Mouse (Mus musculus) spleen, postnatal 36 days (tissue): ENCODE results near the gene Hoxa1.
A peak's percentile ranks its signal among the peaks of the same experiment; 100 is the strongest.

ENCODE experiments used
- DNase-seq, 2 experiments: peaks; one replicate each; pipeline ENCODE4 v3.0.0; 2022; ENCODE audit warnings: low spot score in 2 of 2, mixed read lengths in 1 of 2

Gene Hoxa1

GRCm38 (mm10) chr6:52189909-52190308 lies 31.8 kb upstream of the Hoxa1 start:
- no peak for DNase-seq

DNA sequence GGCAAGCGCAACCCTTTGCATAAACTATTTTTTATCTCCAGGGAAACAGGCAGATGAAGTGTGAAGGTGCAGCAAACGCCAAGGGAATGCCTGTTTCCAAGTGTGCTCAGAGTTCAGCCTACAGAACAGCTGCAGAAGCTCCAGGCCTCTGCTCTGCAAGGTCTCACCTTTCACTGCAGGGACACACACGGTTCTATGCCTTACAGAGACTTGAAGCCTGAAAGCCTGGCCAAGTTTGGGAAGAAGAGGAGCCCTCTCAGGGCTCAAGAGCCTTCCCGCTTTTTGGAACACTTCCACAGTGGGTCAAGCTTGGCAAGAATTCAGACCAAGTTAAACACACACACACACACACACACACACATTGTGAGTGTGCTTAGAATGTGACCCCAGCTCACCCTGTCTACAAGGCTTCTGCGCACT lies 31.1 kb upstream of the Hoxa1 start:
- DNase-seq = no peak

GRCm38 (mm10) chr6:52186500-52186899 lies 28.4 kb upstream of the Hoxa1 start:
- no peak for DNase-seq

GRCm38 (mm10) chr6:52185834-52186233 lies 27.7 kb upstream of the Hoxa1 start:
- DNase-seq = no peak

- DNase-seq = no peak
These were observed 27.1 kb upstream of the Hoxa1 start for GRCm38 (mm10) chr6:52185222-52185621.

DNA sequence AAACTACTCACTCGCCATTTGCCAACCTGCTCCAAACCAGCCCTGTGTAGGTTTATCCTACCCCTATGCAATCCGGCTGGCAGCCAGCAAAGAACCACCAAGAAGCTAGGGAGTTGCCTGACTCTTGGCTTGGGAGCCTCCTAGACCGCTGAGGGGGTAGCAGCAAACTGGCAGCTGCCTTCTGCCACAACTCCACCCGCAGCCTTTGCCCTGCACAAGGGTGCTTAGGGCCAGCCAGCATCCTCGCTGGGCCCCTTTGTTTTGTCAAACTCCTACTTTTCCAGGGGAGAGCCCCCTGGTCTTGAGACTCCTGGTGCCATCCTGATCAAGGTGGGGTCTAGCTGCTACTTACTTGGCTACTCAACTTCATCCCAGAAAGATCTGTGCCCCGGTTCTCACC lies 26.6 kb upstream of the Hoxa1 start:
- no peak for DNase-seq

DNA sequence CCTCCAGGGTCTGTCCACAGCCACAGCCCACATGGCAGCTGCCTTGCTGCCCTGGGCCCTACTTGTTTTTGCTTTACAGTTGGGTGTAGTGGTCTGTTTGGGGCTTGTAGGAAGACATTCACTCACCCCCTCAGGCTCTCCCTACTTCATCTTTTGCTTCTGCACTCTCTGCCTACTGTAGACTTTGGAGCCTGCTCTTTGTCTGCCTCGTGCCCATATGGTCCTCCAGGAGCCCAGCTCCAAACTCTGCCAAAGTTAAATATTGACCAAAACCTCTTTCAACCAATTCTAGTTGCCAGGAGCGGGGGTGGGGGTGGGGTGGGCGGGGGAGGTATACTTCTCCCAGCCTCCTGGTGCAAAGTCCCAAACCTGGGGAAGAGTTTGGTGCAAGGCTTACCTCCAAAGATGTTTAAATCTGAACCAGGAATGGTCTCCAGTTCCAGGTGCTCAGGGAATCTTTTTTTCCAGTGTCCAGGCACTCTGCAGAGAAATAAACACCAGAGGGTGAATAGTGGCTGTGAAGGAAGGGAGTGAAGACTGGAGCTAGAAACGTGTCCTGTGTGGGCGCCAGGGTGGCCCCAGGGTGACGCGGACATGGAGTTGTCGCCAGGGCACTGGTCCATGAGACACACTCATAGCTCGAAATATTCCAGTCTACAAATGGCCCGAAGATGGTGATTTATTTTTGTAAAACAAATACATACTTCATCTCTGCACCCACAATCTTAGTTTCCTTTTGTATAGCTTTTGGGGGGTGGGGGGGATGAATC lies 25.4 kb upstream of the Hoxa1 start:
- no peak for DNase-seq

GRCm38 (mm10) chr6:52182793-52183192 lies 24.7 kb upstream of the Hoxa1 start:
- no peak for DNase-seq

GRCm38 (mm10) chr6:52182030-52182429 lies 23.9 kb upstream of the Hoxa1 start:
- DNase-seq = no peak

- DNase-seq = no peak
These were observed 22.6 kb upstream of the Hoxa1 start for GRCm38 (mm10) chr6:52180726-52181125.

DNA sequence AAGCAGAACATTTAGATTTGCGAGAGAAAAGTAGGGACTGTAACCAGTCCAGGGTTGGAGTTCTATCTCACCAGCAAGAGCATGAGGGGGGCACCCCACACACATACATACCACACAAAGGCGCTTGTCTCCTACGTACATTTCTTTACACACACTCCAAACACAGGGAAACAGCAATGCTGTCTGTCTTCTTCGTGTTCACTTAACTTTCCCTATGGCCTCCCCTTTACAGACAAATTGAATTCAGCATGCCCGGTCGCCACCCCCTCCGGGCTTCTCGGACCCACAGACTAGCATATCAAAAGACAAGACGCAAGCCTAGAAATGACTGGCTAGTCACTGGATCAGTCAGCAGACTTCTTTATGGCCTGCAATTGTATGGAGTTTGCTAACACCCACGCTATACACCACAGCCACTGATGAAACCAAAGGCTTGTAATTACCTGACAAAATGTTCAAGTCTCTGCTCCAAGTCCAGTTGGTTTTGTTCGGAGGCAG lies 22.1 kb upstream of the Hoxa1 start:
- DNase-seq = no peak

DNA sequence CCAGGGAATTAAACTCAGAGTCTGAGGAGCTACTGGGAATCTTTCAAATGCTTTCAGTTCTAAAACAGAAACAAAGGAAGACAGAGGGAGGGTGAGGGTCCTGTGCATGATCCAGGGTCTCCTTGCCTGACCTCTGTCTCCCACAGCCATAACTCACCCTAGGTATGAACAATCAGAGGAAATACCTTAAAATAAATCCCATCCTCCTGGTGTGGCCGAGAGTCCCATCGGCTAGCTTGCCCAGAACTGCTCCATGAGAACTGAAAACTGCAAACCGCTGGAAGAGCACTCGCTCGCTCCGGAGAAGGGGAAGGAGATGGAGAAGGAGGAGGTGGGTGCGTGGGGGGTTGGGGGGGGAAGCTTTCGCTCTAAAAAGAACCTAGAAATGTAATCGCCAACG lies 21.6 kb upstream of the Hoxa1 start:
- DNase-seq = no peak

- DNase-seq = no peak
These were observed 21.0 kb upstream of the Hoxa1 start for GRCm38 (mm10) chr6:52178918-52179665.

GRCm38 (mm10) chr6:52177806-52178205 lies 19.7 kb upstream of the Hoxa1 start:
- no peak for DNase-seq

- no peak for DNase-seq
These were observed 19.1 kb upstream of the Hoxa1 start, which contains the start of gene 5730596B20Rik for GRCm38 (mm10) chr6:52177061-52177735. Gene 5730596B20Rik, plus strand, starts transcription at chr6:52177498.

DNA sequence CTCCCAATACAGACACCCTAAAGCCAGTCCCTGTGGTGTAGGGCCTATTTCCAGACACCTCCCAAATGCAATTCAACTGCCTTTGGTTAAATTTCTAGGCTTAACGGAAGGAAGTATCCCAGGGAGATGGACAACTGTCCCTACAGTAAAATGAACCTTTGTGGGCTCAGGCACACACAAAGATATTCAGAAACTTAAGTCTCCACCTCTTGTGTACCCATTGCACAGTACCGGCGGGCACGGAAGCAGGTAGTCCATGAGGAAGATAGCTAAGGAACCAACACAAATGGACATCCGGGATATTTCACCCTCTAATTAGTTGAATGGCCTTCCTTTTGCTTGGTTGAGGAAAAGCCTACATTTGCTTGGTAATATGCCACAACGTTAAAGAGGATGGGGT lies 18.3 kb upstream of the Hoxa1 start:
- DNase-seq = no peak

DNA sequence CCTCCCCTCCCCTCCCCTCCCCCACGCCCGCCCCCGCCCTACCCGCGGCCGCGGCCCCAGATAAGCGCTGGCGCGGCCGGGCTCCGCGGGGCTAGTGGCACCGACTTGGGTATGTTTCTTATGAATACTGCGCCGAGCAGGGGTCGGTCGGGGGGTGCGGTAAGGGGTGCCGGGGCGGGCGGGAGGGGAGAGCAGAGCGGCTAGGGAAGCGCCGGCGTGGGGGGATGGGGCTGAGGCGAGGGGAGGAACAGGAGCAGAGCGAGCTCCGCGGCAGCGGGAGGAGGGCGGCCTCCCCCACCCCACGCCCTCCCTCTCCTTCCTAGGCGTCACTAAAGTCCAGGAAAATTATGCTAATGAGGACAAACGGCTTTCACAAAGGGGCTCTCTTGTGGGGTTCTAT lies 17.7 kb upstream of the Hoxa1 start:
- DNase-seq = no peak

DNA sequence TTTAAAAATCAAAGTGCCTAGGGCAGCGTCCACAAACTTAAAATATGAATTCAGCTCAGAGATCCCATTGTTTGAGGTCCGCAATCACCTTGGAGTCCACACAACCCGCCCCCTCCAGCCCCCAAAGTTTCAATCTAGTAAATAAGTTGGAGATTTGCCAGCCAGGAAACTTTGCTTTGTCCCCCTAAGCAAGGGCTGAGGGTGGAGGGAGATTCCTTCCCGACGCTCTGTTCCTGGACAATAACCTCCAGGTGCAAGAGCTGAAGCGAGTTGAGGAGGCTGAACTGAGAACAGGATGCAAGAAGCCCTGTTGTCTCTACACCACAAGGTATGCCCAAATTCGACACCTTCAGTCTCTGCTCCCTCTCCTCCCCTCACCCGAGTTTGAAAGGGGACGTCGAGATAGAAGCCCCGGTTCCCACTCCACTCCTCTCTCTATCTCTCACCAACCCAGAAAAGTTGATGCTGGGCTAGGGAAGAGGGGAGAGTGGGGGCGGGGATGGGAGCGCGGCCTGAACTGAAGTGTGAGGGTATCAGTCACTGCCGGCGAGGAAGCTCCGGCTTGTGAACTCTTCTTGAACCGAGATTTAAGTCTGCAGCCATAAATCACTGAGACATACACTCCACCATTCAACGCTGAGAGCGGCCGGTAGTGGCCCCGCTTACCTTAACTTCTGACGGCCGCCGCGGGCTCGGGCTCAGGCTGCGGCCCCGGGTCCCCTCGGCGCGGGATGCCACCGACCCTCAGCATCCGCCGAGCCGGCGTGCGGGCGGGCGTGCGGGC lies 17.0 kb upstream of the Hoxa1 start:
- DNase-seq = no peak

DNA sequence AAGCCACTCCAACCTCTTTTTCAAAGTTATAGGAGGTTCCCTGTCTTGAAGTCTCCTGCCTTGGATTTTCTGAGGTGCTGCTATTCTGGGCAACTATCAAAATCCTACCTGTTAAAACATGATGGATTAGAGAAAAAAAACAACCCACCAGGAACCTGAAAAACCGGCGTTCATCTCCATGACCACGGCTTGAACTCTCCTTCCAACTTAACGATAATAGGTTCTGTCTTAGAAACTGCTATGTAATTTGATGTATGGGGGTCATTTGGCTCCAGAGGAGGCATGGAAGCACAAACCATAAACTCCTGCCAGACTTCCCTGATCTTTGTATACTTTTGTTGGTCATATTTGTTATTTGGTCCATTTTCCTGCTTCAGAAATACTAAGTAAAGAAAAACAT lies 15.5 kb upstream of the Hoxa1 start:
- DNase-seq = no peak

GRCm38 (mm10) chr6:52172501-52172900 lies 14.4 kb upstream of the Hoxa1 start:
- peak in 1 of 2 experiments; percentile 19 for DNase-seq

GRCm38 (mm10) chr6:52171938-52172337 lies 13.8 kb upstream of the Hoxa1 start:
- no peak for DNase-seq

- no peak for DNase-seq
These were observed 13.2 kb upstream of the Hoxa1 start for GRCm38 (mm10) chr6:52171331-52171730.
